Mouse (Mus musculus) limb, embryonic 14.5 days (tissue): ENCODE measurements at regions not wholly inside any gene's neighbourhood (a gene's known extent, or its start where the extent isn't known, plus 50 kb on each side); places are given as distances from the start of the nearest gene placed in this dataset.

Experiments used
- ATAC-seq: fragments of 200-750 bp; cut with Nextera tagmentation; 2 replicates; pipeline ENCODE4 v1.8.0; 2017; ENCODE audit warnings: low read depth, moderate number of reproducible peaks, moderate TSS enrichment; ENCODE audit not compliant: low FRiP score
- DNase-seq: peaks from one replicate; pipeline ENCODE4 v3.0.0-alpha.2; 2015; ENCODE audit warnings: low spot score
- H3K27ac ChIP-seq: fragments of 300-500 bp; sonication (generic); replicated peaks from 2 replicates; pipeline ENCODE4 v1.5.1; 2014; ENCODE audit warnings: low read depth, mild to moderate bottlenecking, low read length, moderate library complexity, mixed read lengths
- H3K27me3 ChIP-seq: fragments of 300-500 bp; sonication (generic); 2 replicates; pipeline ENCODE4 v1.6.1; 2014; ENCODE audit warnings: low read length, mixed read lengths; ENCODE audit not compliant: control insufficient read depth, insufficient read depth
- H3K36me3 ChIP-seq: fragments of 300-500 bp; sonication (generic); 2 replicates; pipeline ENCODE4 v1.6.1; 2014; ENCODE audit warnings: mild to moderate bottlenecking, low read length, moderate library complexity, mixed read lengths; ENCODE audit not compliant: control insufficient read depth, insufficient read depth
- H3K4me1 ChIP-seq: fragments of 300-500 bp; sonication (generic); 2 replicates; pipeline ENCODE4 v1.6.1; 2014; ENCODE audit warnings: antibody characterized with exemption, low read length, mixed read lengths; ENCODE audit not compliant: control insufficient read depth, insufficient read depth
- H3K4me2 ChIP-seq: fragments of 300-500 bp; sonication (generic); replicated peaks from 2 replicates; pipeline ENCODE4 v1.6.1; 2014; ENCODE audit warnings: low read depth, mild to moderate bottlenecking, low read length, moderate library complexity; ENCODE audit not compliant: severe bottlenecking
- H3K4me3 ChIP-seq: fragments of 300-500 bp; sonication (generic); replicated peaks from 2 replicates; pipeline ENCODE4 v1.5.1; 2014; ENCODE audit warnings: low read length
- H3K9ac ChIP-seq: fragments of 300-500 bp; sonication (generic); 2 replicates; pipeline ENCODE4 v1.6.1; 2014; ENCODE audit warnings: mild to moderate bottlenecking, low read depth, low read length, moderate library complexity; ENCODE audit not compliant: severe bottlenecking
- H3K9me3 ChIP-seq: fragments of 300-500 bp; sonication (generic); 2 replicates; pipeline ENCODE4 v1.6.1; 2016; ENCODE audit warnings: low read length; ENCODE audit not compliant: control insufficient read depth
- POLR2A ChIP-seq: fragments of 200-500 bp; IDR thresholded peaks from 2 replicates; pipeline ENCODE4 v1.8.0; 2012; ENCODE audit warnings: inconsistent platforms, mild to moderate bottlenecking, moderate library complexity, borderline replicate concordance; ENCODE audit not compliant: insufficient read depth, insufficient read length; ENCODE audit errors: extremely low read depth
- WGBS: fragments of 180-500 bp; shearing (Covaris S2); extraction: QIAGEN DNeasy Blood & Tissue Kit; methylation state at CpG from one replicate; pipeline ENCODE4 v1.1.7; 2014; 5-methylcytosine and 5-hydroxymethylcytosine counted together

GRCm38 (mm10) chr14:74205011-74205410 lies 435.6 kb upstream of the Htr2a start:
- H3K36me3 ChIP-seq, result no peaks in the 10 kb centered on the region
- H3K4me1 ChIP-seq, result no peaks in the 10 kb centered on the region
- no peak overlapping the region for H3K9ac ChIP-seq
- H3K27ac ChIP-seq, result no peak overlapping the region
- 67% methylated on average over 1 of the region's 1 CpGs for WGBS
- TF ChIP-seq POLR2A, result no peak
- no peaks in the 10 kb centered on the region for H3K9me3 ChIP-seq
- H3K27me3 ChIP-seq, result no peaks in the 10 kb centered on the region
- H3K4me2 ChIP-seq, result no peak overlapping the region
- no peak overlapping the region for H3K4me3 ChIP-seq
- DNase-seq (no peak), ATAC-seq (no peak)

DNA sequence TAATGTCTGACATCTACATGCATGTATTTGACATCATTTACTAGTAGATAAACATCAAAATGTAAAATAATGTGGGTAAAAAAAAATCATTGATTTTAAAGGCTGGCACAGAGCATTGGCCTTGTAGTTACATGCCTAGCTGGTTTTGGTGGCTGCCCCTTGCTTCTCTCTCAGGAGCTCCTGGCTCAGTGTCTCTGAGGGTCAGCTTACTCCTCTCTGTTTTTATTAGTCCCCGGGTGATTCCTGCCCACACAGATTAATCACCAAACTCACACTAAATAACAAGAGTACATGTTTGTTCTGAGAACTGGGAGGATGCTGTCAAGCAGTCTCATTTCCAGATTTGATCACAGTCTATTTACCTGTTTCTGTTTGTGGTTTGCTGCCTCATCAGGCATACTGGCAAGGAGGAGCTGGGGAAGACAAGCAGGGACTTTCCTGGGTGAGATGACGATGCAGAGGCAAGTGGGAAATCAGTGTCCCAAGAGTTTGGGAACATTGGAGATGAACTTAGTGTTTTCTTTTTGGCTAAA lies 422.7 kb upstream of the Htr2a start:
- no peak overlapping the region for H3K27ac ChIP-seq
- no peak overlapping the region for H3K4me2 ChIP-seq
- no peaks in the 10 kb centered on the region for H3K27me3 ChIP-seq
- H3K9ac ChIP-seq, result no peak overlapping the region
- H3K9me3 ChIP-seq, result no peaks in the 10 kb centered on the region
- H3K36me3 ChIP-seq, result no peaks in the 10 kb centered on the region
- DNase-seq (no peak), ATAC-seq (no peak)
- no peak overlapping the region for H3K4me3 ChIP-seq
- no peaks in the 10 kb centered on the region for H3K4me1 ChIP-seq
- WGBS, result 67% methylated on average over 2 of the region's 2 CpGs
- TF ChIP-seq POLR2A, result no peak

DNA sequence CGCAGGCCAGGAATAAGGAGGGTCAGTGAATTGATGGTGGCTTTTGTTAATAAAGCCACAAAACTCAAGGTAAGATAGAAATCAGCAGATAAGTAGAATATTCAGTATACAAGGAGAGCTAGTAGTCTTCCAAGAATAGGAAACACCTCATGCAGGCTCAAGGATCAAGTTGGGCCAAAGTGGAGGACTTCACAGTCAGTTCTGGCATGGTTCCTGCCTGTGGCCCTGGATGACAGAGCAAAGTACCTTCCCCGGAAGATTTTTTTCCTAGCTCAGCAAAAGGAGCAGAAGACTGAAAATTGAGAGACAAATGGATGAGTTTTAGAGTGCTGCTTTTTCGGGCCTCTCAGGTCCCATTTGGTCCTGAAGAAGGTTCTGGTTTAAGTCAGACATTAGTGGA lies 420.9 kb upstream of the Htr2a start:
- Histone ChIP-seq H3K9ac (no peak overlapping the region), H3K4me3 (no peak overlapping the region), H3K27me3 (no peaks in the 10 kb centered on the region), H3K4me1 (no peaks in the 10 kb centered on the region), H3K27ac (no peak overlapping the region), H3K4me2 (no peak overlapping the region), H3K36me3 (no peaks in the 10 kb centered on the region), H3K9me3 (no peaks in the 10 kb centered on the region)
- ATAC-seq, result no peak
- WGBS, result 88% methylated on average over 3 of the region's 3 CpGs
- no peak for DNase-seq
- no peak for TF ChIP-seq POLR2A

- H3K4me2 ChIP-seq, result no peak overlapping the region
- TF ChIP-seq POLR2A, result no peak
- 83% methylated on average over 1 of the region's 1 CpGs for WGBS
- H3K4me1 ChIP-seq, result no peaks in the 10 kb centered on the region
- ATAC-seq (no peak), DNase-seq (no peak)
- no peak overlapping the region for H3K9ac ChIP-seq
- no peaks in the 10 kb centered on the region for H3K36me3 ChIP-seq
- no peak overlapping the region for H3K27ac ChIP-seq
- H3K9me3 ChIP-seq, result no peaks in the 10 kb centered on the region
- no peak overlapping the region for H3K4me3 ChIP-seq
- H3K27me3 ChIP-seq, result no peaks in the 10 kb centered on the region
Observed at GRCm38 (mm10) chr14:74222093-74222492, 418.5 kb upstream of the Htr2a start.

- Histone ChIP-seq H3K4me1 (no peaks in the 10 kb centered on the region), H3K9ac (no peak overlapping the region), H3K36me3 (no peaks in the 10 kb centered on the region), H3K27me3 (no peaks in the 10 kb centered on the region), H3K4me2 (no peak overlapping the region), H3K4me3 (no peak overlapping the region), H3K9me3 (no peaks in the 10 kb centered on the region), H3K27ac (no peak overlapping the region)
- TF ChIP-seq POLR2A, result no peak
- 77% methylated on average over 5 of the region's 5 CpGs for WGBS
- ATAC-seq (no peak), DNase-seq (no peak)
Observed at GRCm38 (mm10) chr14:74229560-74230187, 411.0 kb upstream of the Htr2a start.
